Mouse (Mus musculus) stomach, adult 2 months (tissue): ENCODE results near the gene Mdm4. TPM values are rescaled to one million over a fixed set of nuclear protein-coding genes. Genes with fewer than 3 reads are reported as not detected.

Experiments used
- polyA plus RNA-seq: library from polyadenylated mRNA; depleted of rRNA; stranded (reverse); fragments of >200 nt; gene quantifications from 2 replicates; pipeline ENCODE4 v1.2.3, GENCODE M21; 2012; rRNA removed

Mdm4 gene
- 2.1 and 5.6 TPM in 2 replicates for polyA plus RNA-seq

GRCm38 (mm10) chr1:133030461-133030860 lies at the start of gene Mdm4:
Gene Mdm4, minus strand, starts transcription at chr1:133030561.

GRCm38 (mm10) chr1:133045011-133045860 lies 14.9 kb upstream of the Mdm4 start, which contains the start of gene Pik3c2b:
Gene Pik3c2b, plus strand, starts transcription at chr1:133045667.

Other genes with a start within 250 kb of the Mdm4 start
- 2.1 and 2.5 TPM in 2 replicates for gene Lrrn2, start 150.3 kb downstream of the Mdm4 start, polyA plus RNA-seq
- gene Pik3c2b, start 15.1 kb upstream of the Mdm4 start, polyA plus RNA-seq, result 6.2 and 7.2 TPM in 2 replicates
- 13.8 and 17.5 TPM in 2 replicates for gene Ppp1r15b, start 100.6 kb upstream of the Mdm4 start, polyA plus RNA-seq
- 37.2 and 46.6 TPM in 2 replicates for gene Plekha6, start 133.6 kb upstream of the Mdm4 start, polyA plus RNA-seq